Mouse (Mus musculus): ENCODE measurements at regions not wholly inside any gene's neighbourhood (a gene's known extent, or its start where the extent isn't known, plus 50 kb on each side); places are given as distances from the start of the nearest gene placed in this dataset.
"Not testable (repeated sequence)": the region's sequence is repeated elsewhere in the genome, so short reads cannot be mapped to it uniquely, and the experiment has no call there.

- no peaks in the 10 kb centered on the region for H3K9me3 ChIP-seq
- H3K36me3 ChIP-seq = no peaks in the 10 kb centered on the region
- 29% methylated on average over 1 of the region's 1 CpGs for WGBS
- H3K9ac ChIP-seq (replicated peaks) = no peak overlapping the region
- no peak overlapping the region for H3K4me2 ChIP-seq (replicated peaks)
- no peaks in the 10 kb centered on the region for H3K27me3 ChIP-seq
- H3K4me3 ChIP-seq = no peak overlapping the region
- H3K27ac ChIP-seq (replicated peaks) = peak overlapping the region; percentile 34; the same call in 1 of the 2 replicates
- H3K4me1 ChIP-seq = peaks cover 26% of the 10 kb centered on the region
- no peak for ATAC-seq (replicated peaks)
Measured at GRCm38 (mm10) chr15:8783036-8783435, 72.5 kb upstream of the Slc1a3 start.

- Histone ChIP-seq H3K9ac (replicated peaks) (no peak overlapping the region), H3K36me3 (no peaks in the 10 kb centered on the region), H3K9me3 (no peaks in the 10 kb centered on the region), H3K27me3 (no peaks in the 10 kb centered on the region), H3K4me2 (replicated peaks) (no peak overlapping the region), H3K27ac (replicated peaks) (peak overlapping the region; percentile 83), H3K4me1 (peaks cover 26% of the 10 kb centered on the region), H3K4me3 (no peak overlapping the region)
- WGBS = 22% methylated on average over 10 of the region's 10 CpGs
- ATAC-seq (replicated peaks) = peak; percentile 33; the same call in 1 of the 2 replicates
Measured at GRCm38 (mm10) chr15:8782131-8782507, 71.6 kb upstream of the Slc1a3 start.

DNA sequence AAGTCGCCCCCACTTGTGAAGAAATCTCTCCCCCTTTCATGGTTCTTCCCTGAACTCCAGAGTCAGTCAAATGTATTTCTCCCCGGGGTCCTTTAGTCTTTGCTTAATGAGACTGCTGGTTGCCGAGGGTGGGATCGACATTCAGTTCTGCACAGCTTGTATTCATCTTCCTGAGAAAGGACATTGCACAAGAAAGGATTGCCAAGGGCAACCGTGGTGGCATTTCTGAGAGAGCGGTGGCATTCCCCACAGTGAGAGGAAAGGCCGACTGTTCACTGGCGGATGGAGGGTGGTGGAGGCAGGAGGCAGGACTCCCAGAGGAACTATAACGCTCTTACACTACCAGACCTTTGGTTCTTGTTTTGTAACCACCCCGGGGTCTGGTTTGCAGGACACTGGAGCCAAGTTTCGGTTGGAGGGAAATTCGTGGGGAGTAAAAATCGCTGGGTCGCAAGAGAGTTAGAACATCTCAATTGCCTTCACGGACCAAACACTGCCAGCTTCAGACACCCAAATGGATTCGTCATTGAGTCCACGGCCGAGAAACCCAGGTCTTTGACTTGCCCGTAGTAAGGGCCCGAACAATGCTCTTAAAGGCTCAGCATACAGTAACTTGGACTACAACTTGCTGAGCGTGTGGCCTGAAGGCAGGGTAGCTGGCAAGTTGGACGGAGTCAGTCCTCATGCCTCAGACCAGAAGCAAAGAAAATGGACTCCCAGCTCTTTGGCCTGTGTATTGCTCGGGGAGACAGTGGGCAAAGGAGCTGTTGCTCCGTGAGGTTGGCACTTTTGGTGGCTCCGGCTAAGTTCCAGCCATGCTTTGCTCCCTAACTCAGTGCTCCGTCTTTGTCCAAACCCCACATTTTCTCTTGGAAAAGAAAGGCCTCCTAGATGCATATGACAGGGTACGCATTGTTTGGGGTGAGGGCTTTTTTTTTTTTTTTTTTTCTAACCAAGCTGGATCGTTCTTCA lies 70.9 kb upstream of the Slc1a3 start:
- Histone ChIP-seq H3K27ac (replicated peaks) (peak overlapping the region; percentile 83), H3K9ac (replicated peaks) (no peak overlapping the region), H3K27me3 (no peaks in the 10 kb centered on the region), H3K4me2 (replicated peaks) (no peak overlapping the region), H3K4me3 (no peak overlapping the region), H3K4me1 (peaks cover 26% of the 10 kb centered on the region), H3K9me3 (no peaks in the 10 kb centered on the region), H3K36me3 (no peaks in the 10 kb centered on the region)
- ATAC-seq (replicated peaks) = peak; percentile 76
- 30% methylated on average over 28 of the region's 28 CpGs for WGBS

DNA sequence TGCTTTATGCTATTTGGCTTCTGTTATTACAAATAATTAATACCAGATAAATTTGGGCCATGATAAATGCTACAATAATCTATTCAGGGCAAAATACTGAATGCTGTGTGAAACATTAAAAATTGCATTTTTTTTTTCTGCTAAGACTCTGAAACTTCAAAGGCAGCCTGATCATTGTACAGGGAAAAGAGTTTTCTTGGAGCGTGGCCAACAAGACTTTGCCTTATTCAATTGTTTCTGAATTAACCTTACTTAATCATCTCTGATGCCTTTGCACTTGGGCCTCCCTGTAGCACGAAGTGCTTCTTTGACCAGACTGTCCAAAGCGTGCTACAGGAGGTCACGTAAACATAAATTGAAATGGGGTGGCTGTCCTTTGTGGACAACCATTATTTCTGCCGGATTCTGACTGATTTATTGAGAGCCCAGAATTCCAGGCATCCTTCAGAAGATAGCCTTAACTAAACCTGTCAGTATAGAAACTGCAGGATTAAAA lies 69.9 kb upstream of the Slc1a3 start:
- 38% methylated on average over 5 of the region's 5 CpGs for WGBS
- H3K4me3 ChIP-seq = no peak overlapping the region
- H3K27ac ChIP-seq (replicated peaks) = peak overlapping the region; percentile 83
- H3K4me1 ChIP-seq = peaks cover 16% of the 10 kb centered on the region
- H3K4me2 ChIP-seq (replicated peaks) = no peak overlapping the region
- no peaks in the 10 kb centered on the region for H3K36me3 ChIP-seq
- H3K27me3 ChIP-seq = no peaks in the 10 kb centered on the region
- no peak for ATAC-seq (replicated peaks)
- no peaks in the 10 kb centered on the region for H3K9me3 ChIP-seq
- no peak overlapping the region for H3K9ac ChIP-seq (replicated peaks)

DNA sequence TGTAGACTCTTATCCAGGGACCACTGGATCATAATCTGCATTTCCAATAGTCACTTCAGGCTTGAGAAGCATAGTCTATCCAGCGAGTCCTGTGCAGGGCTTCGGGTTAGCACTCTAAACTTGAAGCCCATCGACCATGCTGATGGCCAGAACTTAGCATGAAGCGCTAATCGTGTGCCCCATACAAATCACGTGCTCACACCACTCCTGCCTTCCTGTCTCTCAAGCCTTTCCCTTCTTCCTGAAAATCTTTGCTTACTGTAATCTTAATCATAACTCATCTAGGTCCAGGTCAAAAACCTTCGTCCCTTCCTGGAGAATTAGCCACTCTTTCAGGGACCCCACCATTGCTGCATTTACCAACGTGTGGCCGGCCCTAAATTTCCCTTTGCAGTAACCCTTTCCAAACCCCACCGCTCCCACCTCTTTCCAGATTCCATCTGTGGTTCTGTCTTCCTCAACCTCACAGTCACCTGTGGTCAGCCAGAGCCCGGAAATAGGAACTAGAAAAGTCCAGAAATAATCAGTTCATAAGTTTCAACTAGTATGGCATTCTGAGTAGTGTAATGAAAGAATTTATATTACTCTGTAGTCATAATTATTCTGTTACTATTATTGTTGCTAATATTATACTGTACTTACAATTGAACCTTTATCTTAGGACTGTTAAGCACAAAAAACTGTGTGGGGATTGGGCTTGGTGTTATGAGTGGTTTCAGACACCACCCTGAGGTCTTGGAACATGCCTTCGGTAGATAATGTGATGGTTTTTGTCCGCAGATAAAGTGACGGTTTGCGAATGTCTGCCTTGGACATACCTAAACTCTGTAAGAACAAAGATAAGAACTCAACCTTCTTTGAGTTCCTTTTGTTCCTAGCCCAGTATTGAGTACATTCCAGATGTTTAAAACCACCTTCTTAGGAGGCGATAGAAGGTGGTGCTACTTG lies 57.3 kb upstream of the Slc1a3 start:
- H3K4me1 ChIP-seq = no peaks in the 10 kb centered on the region
- 94% methylated on average over 16 of the region's 16 CpGs for WGBS
- no peak overlapping the region for H3K4me2 ChIP-seq (replicated peaks)
- no peak overlapping the region for H3K9ac ChIP-seq (replicated peaks)
- no peaks in the 10 kb centered on the region for H3K27me3 ChIP-seq
- no peak overlapping the region for H3K27ac ChIP-seq (replicated peaks)
- no peak overlapping the region for H3K4me3 ChIP-seq
- no peaks in the 10 kb centered on the region; the same call in 1 of the 2 replicates for H3K9me3 ChIP-seq
- no peaks in the 10 kb centered on the region for H3K36me3 ChIP-seq
- no peak for ATAC-seq (replicated peaks)

DNA sequence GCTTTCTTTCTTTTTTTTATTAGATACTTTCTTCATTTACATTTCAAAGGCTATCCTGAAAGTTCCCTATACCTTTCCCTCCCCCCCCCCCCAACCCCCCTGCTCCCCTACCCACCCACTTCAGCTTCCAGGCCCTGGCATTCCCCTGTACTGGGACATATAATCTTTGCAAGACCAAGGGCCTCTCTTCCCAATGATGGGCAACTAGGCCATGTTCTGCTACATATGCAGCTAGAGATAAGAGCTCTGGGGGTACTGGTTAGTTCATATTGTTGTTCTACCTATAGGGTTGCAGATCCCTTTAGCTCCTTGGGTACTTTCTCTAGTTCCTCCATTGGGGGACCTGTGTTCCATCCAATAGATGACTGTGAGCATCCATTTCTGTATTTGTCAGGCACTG lies 55.6 kb upstream of the Slc1a3 start:
- not testable (repeated sequence) for H3K27me3 ChIP-seq; H3K27ac ChIP-seq (replicated peaks); H3K9ac ChIP-seq (replicated peaks); H3K9me3 ChIP-seq; H3K4me3 ChIP-seq; H3K4me2 ChIP-seq (replicated peaks); ATAC-seq (replicated peaks); H3K36me3 ChIP-seq; H3K4me1 ChIP-seq

DNA sequence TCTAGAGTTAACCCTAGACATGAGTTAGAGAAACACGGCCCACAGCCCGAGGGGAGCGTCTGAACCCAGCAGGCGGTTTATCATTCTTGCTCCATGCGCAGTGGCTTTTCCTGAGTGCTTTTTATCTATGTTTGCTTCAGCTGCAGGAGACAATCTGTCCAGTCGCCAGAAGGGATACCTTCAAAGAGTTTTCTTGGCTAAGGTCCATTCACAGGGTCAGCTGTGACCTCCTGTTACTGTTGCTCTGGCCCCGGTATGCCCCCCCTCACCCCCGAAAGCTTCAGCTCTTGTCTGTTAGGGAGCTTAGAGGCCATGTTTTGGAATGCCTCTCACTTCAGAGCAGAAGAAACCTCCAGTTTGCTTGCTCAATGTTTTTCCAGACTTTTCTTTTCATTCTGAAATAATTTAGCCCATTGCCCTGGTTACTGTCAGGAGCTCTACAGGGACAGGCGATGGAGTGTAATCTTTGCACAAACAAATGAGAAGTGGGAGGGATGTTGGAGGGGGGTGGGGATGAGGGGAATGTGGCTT lies 51.2 kb upstream of the Slc1a3 start:
- no peak; the same call in 1 of the 2 replicates for ATAC-seq (replicated peaks)
- Histone ChIP-seq H3K9me3 (no peaks in the 10 kb centered on the region), H3K4me3 (no peak overlapping the region), H3K4me1 (no peaks in the 10 kb centered on the region), H3K4me2 (replicated peaks) (no peak overlapping the region), H3K9ac (replicated peaks) (no peak overlapping the region), H3K36me3 (no peaks in the 10 kb centered on the region), H3K27ac (replicated peaks) (no peak overlapping the region), H3K27me3 (no peaks in the 10 kb centered on the region)
- WGBS = 66% methylated on average over 9 of the region's 9 CpGs

DNA sequence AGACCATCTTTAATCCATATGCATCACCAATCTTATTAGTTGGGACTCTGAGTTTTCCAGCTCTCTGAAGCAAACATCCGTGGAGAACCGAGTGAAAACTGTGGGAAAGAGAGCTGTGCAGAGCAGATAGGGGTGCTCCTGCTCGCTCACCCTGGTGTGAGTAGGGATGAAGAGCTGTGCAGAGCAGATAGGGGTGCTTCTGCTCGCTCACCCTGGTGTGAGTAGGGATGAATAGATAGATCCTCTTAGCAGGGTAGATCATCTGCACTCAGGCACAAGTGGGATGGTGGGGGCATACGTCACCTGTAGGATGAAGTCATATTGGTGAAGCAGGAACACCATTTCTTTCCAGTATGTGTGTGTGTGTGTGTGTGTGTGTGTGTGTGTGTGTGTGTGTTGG lies 50.6 kb upstream of the Slc1a3 start:
- WGBS = 88% methylated on average over 5 of the region's 5 CpGs
- H3K4me3 ChIP-seq = no peak overlapping the region
- no peaks in the 10 kb centered on the region for H3K27me3 ChIP-seq
- ATAC-seq (replicated peaks) = no peak
- H3K4me1 ChIP-seq = no peaks in the 10 kb centered on the region
- no peak overlapping the region for H3K4me2 ChIP-seq (replicated peaks)
- no peaks in the 10 kb centered on the region for H3K9me3 ChIP-seq
- no peak overlapping the region for H3K9ac ChIP-seq (replicated peaks)
- no peak overlapping the region for H3K27ac ChIP-seq (replicated peaks)
- no peaks in the 10 kb centered on the region for H3K36me3 ChIP-seq
